Mouse (Mus musculus) heart, embryonic 16.5 days (tissue): ENCODE data around the gene Scnn1g. TPM values are rescaled to one million over a fixed set of nuclear protein-coding genes. Genes with fewer than 3 reads are reported as not detected.

Source experiments
- ATAC-seq: fragments of 200-750 bp; cut with Nextera tagmentation; replicated peaks from 2 replicates; pipeline ENCODE4 v1.8.0; 2017; ENCODE audit warnings: moderate number of reproducible peaks; ENCODE audit not compliant: insufficient read depth, low FRiP score; ENCODE audit errors: extremely low read depth
- H3K27ac ChIP-seq: fragments of 300-500 bp; sonication (generic); 2 replicates; pipeline ENCODE4 v1.5.1; 2014; ENCODE audit warnings: mild to moderate bottlenecking, low read length, control low read depth, moderate library complexity
- H3K27me3 ChIP-seq: fragments of 300-500 bp; sonication (generic); 2 replicates; pipeline ENCODE4 v1.6.1; 2014; ENCODE audit warnings: low read length, mixed read lengths; ENCODE audit not compliant: control insufficient read depth, insufficient read depth
- H3K36me3 ChIP-seq: fragments of 300-500 bp; sonication (generic); 2 replicates; pipeline ENCODE4 v1.6.1; 2014; ENCODE audit not compliant: control insufficient read depth, insufficient read depth
- H3K4me1 ChIP-seq: fragments of 300-500 bp; sonication (generic); 2 replicates; pipeline ENCODE4 v1.6.1; 2014; ENCODE audit warnings: low read length, mixed read lengths; ENCODE audit not compliant: control insufficient read depth, insufficient read depth
- H3K4me2 ChIP-seq: fragments of 300-500 bp; sonication (generic); 2 replicates; pipeline ENCODE4 v1.6.1; 2014; ENCODE audit warnings: low read depth, mild to moderate bottlenecking, control low read depth, low read length
- H3K4me3 ChIP-seq: fragments of 300-500 bp; sonication (generic); 2 replicates; pipeline ENCODE4 v1.5.1; 2014; ENCODE audit warnings: mild to moderate bottlenecking, control low read depth, low read length
- H3K9ac ChIP-seq: fragments of 300-500 bp; sonication (generic); 2 replicates; pipeline ENCODE4 v1.6.1; 2014; ENCODE audit warnings: low read length, control low read depth
- H3K9me3 ChIP-seq: fragments of 300-500 bp; sonication (generic); replicated peaks from 2 replicates; pipeline ENCODE4 v1.6.1; 2016; ENCODE audit warnings: low read length; ENCODE audit not compliant: control insufficient read depth
- WGBS: fragments of 180-500 bp; shearing (Covaris S2); extraction: QIAGEN DNeasy Blood & Tissue Kit; methylation state at CpG from one replicate; pipeline ENCODE4 v1.1.7; 2014; 5-methylcytosine and 5-hydroxymethylcytosine counted together
- polyA plus RNA-seq: library from polyadenylated mRNA; unstranded; fragments of >200 nt; fragmentation: Nextera tagmentation; extraction: Ambion mirVana; gene quantifications from 2 replicates; pipeline ENCODE4 v1.2.1, GENCODE M21; 2015

Scnn1g gene
- polyA plus RNA-seq, 1 experiment from 2014 or later: 0.25 TPM

GRCm38 (mm10) chr7:121797781-121798180 lies 63.5 kb downstream of the Scnn1g start:
- 57% methylated on average over 9 of the region's 9 CpGs for WGBS
- no peak for ATAC-seq
- H3K4me3 ChIP-seq: no peak overlapping the region

GRCm38 (mm10) chr7:121802471-121802870 lies 68.2 kb downstream of the Scnn1g start:
- Histone ChIP-seq H3K27ac (no peak overlapping the region), H3K27me3 (no peaks in the 10 kb centered on the region), H3K9ac (no peak overlapping the region), H3K4me2 (no peak overlapping the region), H3K9me3 (no peaks in the 10 kb centered on the region), H3K4me3 (no peak overlapping the region), H3K36me3 (no peaks in the 10 kb centered on the region), H3K4me1 (no peaks in the 10 kb centered on the region)
- WGBS: 59% methylated on average over 2 of the region's 2 CpGs
- ATAC-seq: no peak

More at GRCm38 (mm10) chr7:121797781-121798180, 63.5 kb downstream of the Scnn1g start:
- Histone ChIP-seq H3K27ac (no peak overlapping the region), H3K4me1 (no peaks in the 10 kb centered on the region), H3K9me3 (no peaks in the 10 kb centered on the region), H3K4me2 (no peak overlapping the region), H3K27me3 (no peaks in the 10 kb centered on the region), H3K9ac (no peak overlapping the region), H3K36me3 (no peaks in the 10 kb centered on the region)

- Histone ChIP-seq H3K27me3 (no peaks in the 10 kb centered on the region), H3K36me3 (no peaks in the 10 kb centered on the region)
Measured at GRCm38 (mm10) chr7:121803011-121803410, 68.7 kb downstream of the Scnn1g start.

GRCm38 (mm10) chr7:121805811-121806496 lies 71.7 kb downstream of the Scnn1g start:
- Histone ChIP-seq H3K4me2 (no peak overlapping the region), H3K27me3 (no peaks in the 10 kb centered on the region), H3K4me1 (no peaks in the 10 kb centered on the region), H3K36me3 (no peaks in the 10 kb centered on the region), H3K4me3 (no peak overlapping the region), H3K27ac (no peak overlapping the region), H3K9ac (no peak overlapping the region), H3K9me3 (no peaks in the 10 kb centered on the region)
- 73% methylated on average over 3 of the region's 3 CpGs for WGBS
- ATAC-seq: no peak

More at GRCm38 (mm10) chr7:121803011-121803410, 68.7 kb downstream of the Scnn1g start:
- no peak for ATAC-seq
- no peaks in the 10 kb centered on the region for H3K4me1 ChIP-seq
- no peak overlapping the region for H3K9ac ChIP-seq
- no peak overlapping the region for H3K4me2 ChIP-seq
- H3K27ac ChIP-seq: no peak overlapping the region
- H3K9me3 ChIP-seq: no peaks in the 10 kb centered on the region
- WGBS: 91% methylated on average over 4 of the region's 4 CpGs
- no peak overlapping the region for H3K4me3 ChIP-seq

- 66% methylated on average over 15 of the region's 15 CpGs for WGBS
- no peaks in the 10 kb centered on the region for H3K4me1 ChIP-seq
- no peak overlapping the region for H3K9ac ChIP-seq
- no peaks in the 10 kb centered on the region for H3K9me3 ChIP-seq
- ATAC-seq: no peak
- H3K27me3 ChIP-seq: no peaks in the 10 kb centered on the region
- no peak overlapping the region for H3K27ac ChIP-seq
- no peak overlapping the region for H3K4me2 ChIP-seq
- H3K36me3 ChIP-seq: no peaks in the 10 kb centered on the region
- H3K4me3 ChIP-seq: no peak overlapping the region
Measured at GRCm38 (mm10) chr7:121807726-121808580, 73.7 kb downstream of the Scnn1g start.

Other genes starting within 250 kb of the Scnn1g start
- gene Usp31, start 27.2 kb upstream of the Scnn1g start, polyA plus RNA-seq: 1.1 and 1.2 TPM in 2 replicates
- 0.49 and 0.70 TPM in 2 replicates for gene Scnn1b, start 130.6 kb downstream of the Scnn1g start, polyA plus RNA-seq
- gene Cog7, start 247.2 kb downstream of the Scnn1g start, polyA plus RNA-seq: 17.9 and 19.9 TPM in 2 replicates